Mouse (Mus musculus) heart, adult 2 months (tissue): Measurements from ENCODE around the gene Tmem14a. TPM values are rescaled to one million over a fixed set of nuclear protein-coding genes. Genes with fewer than 3 reads are reported as not detected.
"Not testable (repeated sequence)": the region's sequence is repeated elsewhere in the genome, so short reads cannot be mapped to it uniquely, and the experiment has no call there.

ENCODE experiments used
- DNase-seq, 2 experiments: peaks; one replicate each; pipeline ENCODE4 v3.0.0; 2021
- H3K27ac ChIP-seq: fragments of 200-600 bp; 2 replicates; pipeline ENCODE4 v1.8.1; 2022
- H3K27me3 ChIP-seq: fragments of 200-500 bp; 2 replicates; pipeline ENCODE4 v1.6.1; 2012; ENCODE audit warnings: mild to moderate bottlenecking, low read length, inconsistent platforms, mixed read lengths; ENCODE audit not compliant: control insufficient read depth, insufficient read depth
- H3K36me3 ChIP-seq: fragments of 200-500 bp; 2 replicates; pipeline ENCODE4 v1.6.1; 2012; ENCODE audit warnings: low read length, inconsistent platforms; ENCODE audit not compliant: control insufficient read depth, insufficient read depth
- H3K4me1 ChIP-seq: fragments of 200-500 bp; 2 replicates; pipeline ENCODE4 v1.6.1; 2011; ENCODE audit warnings: low read length; ENCODE audit not compliant: control insufficient read depth, insufficient read depth
- H3K4me3 ChIP-seq: fragments of 200-600 bp; 2 replicates; pipeline ENCODE4 v1.8.1; 2022
- H3K79me2 ChIP-seq: fragments of 200-500 bp; replicated peaks from 2 replicates; pipeline ENCODE4 v1.6.1; 2012; ENCODE audit warnings: mild to moderate bottlenecking, inconsistent platforms, low read length, moderate library complexity, mixed read lengths; ENCODE audit not compliant: control insufficient read depth, insufficient read depth
- H3K9ac ChIP-seq: fragments of 200-500 bp; 2 replicates; pipeline ENCODE4 v1.6.1; 2012; ENCODE audit warnings: low read depth, mild to moderate bottlenecking, control low read depth, inconsistent platforms, low read length, mixed read lengths
- CTCF ChIP-seq: fragments of 200-600 bp; IDR thresholded peaks from 2 replicates; pipeline ENCODE4 v1.8.1; 2022; ENCODE audit warnings: antibody characterized with exemption, mild to moderate bottlenecking, moderate library complexity
- EP300 ChIP-seq: fragments of 200-500 bp; IDR thresholded peaks from 2 replicates; pipeline ENCODE4 v1.6.1; 2011; ENCODE audit warnings: low read depth, low read length, control low read depth; ENCODE audit not compliant: insufficient read depth
- POLR2A ChIP-seq: fragments of 200-500 bp; IDR thresholded peaks from 2 replicates; pipeline ENCODE4 v1.6.1; 2011; ENCODE audit warnings: mild to moderate bottlenecking, low read depth, low read length, control low read depth; ENCODE audit not compliant: insufficient read depth
- WGBS: fragments of 180-500 bp; shearing (Covaris S2); methylation state at CpG from one replicate; pipeline ENCODE4 v1.1.7; 2018; 5-methylcytosine and 5-hydroxymethylcytosine counted together
- intact Hi-C: fragments of 180-260 bp; cut with DNase I; formaldehyde crosslinking; loops from one replicate; pipeline ENCODE4 v1.15.1; 2025
- polyA plus RNA-seq: library from polyadenylated mRNA; depleted of rRNA; stranded (reverse); fragments of >200 nt; gene quantifications from 2 replicates; pipeline ENCODE4 v1.2.3, GENCODE M21; 2012
- total RNA-seq, 2 experiments: library from RNA; stranded (reverse); gene quantifications; 2 replicates each; pipeline ENCODE4 v1.2.3; 2021

Gene Tmem14a
- total and polyA plus RNA-seq, 3 experiments = 2.3 to 3.0 (median 2.8) TPM

GRCm38 (mm10) chr1:21253303-21253650, 34.9 kb downstream of the Tmem14a start:
- Histone ChIP-seq H3K36me3 (no peaks in the 10 kb centered on the region), H3K9ac (no peak overlapping the region), H3K27me3 (no peaks in the 10 kb centered on the region; the same call in 1 of the 2 replicates), H3K27ac (no peak overlapping the region), H3K4me1 (no peaks in the 10 kb centered on the region), H3K79me2 (no peaks in the 10 kb centered on the region), H3K4me3 (no peak overlapping the region)
- intact Hi-C loops = no loop called here
- 59% methylated on average over 1 of the region's 1 CpGs for WGBS
- TF ChIP-seq POLR2A (no peak), CTCF (no peak), EP300 (no peak)
- no peak for DNase-seq

DNA sequence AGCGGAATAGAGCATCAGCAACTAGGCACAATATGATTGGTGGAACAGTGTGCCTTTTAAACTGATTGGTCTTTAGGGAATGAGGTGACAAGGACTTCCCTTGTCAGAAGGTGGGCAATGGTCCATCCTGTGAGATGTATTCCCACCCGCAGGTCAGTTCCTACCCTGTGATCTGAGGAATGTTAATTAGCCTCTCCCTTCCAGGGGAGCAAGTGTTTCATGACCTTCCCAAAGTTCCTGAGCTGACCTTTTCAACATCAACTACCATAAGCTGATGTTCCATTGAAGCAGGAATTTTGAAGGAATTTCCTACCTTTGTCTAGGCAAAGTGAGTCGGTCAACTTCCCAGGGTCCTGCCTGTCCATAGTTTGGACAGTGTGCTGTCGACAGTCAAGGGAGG, 35.5 kb downstream of the Tmem14a start:
- no peak overlapping the region for H3K27ac ChIP-seq
- H3K79me2 ChIP-seq = no peaks in the 10 kb centered on the region
- no peak overlapping the region for H3K4me3 ChIP-seq
- no peak for TF ChIP-seq CTCF
- no peak for TF ChIP-seq EP300
- TF ChIP-seq POLR2A = no peak
- 58% methylated on average over 4 of the region's 4 CpGs for WGBS
- H3K4me1 ChIP-seq = no peaks in the 10 kb centered on the region
- no peaks in the 10 kb centered on the region for H3K36me3 ChIP-seq
- no peak overlapping the region for H3K9ac ChIP-seq
- intact Hi-C loops = no loop called here
- no peak for DNase-seq
- H3K27me3 ChIP-seq = no peaks in the 10 kb centered on the region; the same call in 1 of the 2 replicates

- Histone ChIP-seq H3K27me3 (no peaks in the 10 kb centered on the region; the same call in 1 of the 2 replicates), H3K9ac (no peak overlapping the region), H3K36me3 (no peaks in the 10 kb centered on the region), H3K27ac (no peak overlapping the region), H3K4me1 (no peaks in the 10 kb centered on the region), H3K79me2 (no peaks in the 10 kb centered on the region), H3K4me3 (no peak overlapping the region)
- intact Hi-C loops = no loop called here
- DNase-seq = no peak
- TF ChIP-seq CTCF (no peak), EP300 (no peak), POLR2A (no peak)
- 90% methylated on average over 7 of the region's 7 CpGs for WGBS
Measured at GRCm38 (mm10) chr1:21255625-21256345, 37.4 kb downstream of the Tmem14a start.

GRCm38 (mm10) chr1:21256391-21256790, 38.0 kb downstream of the Tmem14a start:
- Histone ChIP-seq H3K4me1 (no peaks in the 10 kb centered on the region), H3K4me3 (no peak overlapping the region), H3K79me2 (no peaks in the 10 kb centered on the region), H3K9ac (no peak overlapping the region), H3K27ac (no peak overlapping the region), H3K27me3 (no peaks in the 10 kb centered on the region; the same call in 1 of the 2 replicates), H3K36me3 (no peaks in the 10 kb centered on the region)
- TF ChIP-seq EP300 (no peak), CTCF (no peak), POLR2A (no peak)
- intact Hi-C loops = no loop called here
- DNase-seq = no peak
- WGBS = 60% methylated on average over 3 of the region's 3 CpGs

DNA sequence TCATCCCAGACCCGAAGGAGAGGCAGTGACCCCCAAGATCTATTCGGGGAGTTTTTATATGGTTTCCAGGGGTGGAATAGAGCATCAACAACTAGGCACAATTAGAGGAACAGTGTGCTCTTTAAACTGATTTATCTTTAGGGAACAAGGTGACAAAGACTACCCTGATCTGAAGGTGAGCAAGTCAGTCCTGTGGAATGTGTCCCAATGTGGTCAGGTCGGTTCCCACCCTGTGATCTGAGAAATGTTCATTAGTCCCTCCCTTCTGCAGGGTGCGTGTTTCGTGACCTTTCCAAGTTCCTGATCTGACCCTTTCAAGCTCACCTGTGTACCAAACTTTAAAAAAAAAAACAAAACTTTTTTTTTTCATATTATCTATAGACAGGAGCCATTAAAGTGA, 38.5 kb downstream of the Tmem14a start:
- no peak overlapping the region for H3K4me3 ChIP-seq
- no peaks in the 10 kb centered on the region for H3K79me2 ChIP-seq
- intact Hi-C loops = no loop called here
- H3K27me3 ChIP-seq = no peaks in the 10 kb centered on the region; the same call in 1 of the 2 replicates
- H3K27ac ChIP-seq = no peak overlapping the region
- 73% methylated on average over 5 of the region's 5 CpGs for WGBS
- no peak for DNase-seq
- TF ChIP-seq CTCF (no peak), POLR2A (no peak), EP300 (no peak)
- H3K9ac ChIP-seq = no peak overlapping the region
- no peaks in the 10 kb centered on the region for H3K36me3 ChIP-seq
- no peaks in the 10 kb centered on the region for H3K4me1 ChIP-seq

- not testable (repeated sequence) for H3K27ac ChIP-seq, DNase-seq, H3K4me1 ChIP-seq, H3K36me3 ChIP-seq, H3K4me3 ChIP-seq, H3K27me3 ChIP-seq, H3K9ac ChIP-seq, H3K79me2 ChIP-seq
- WGBS = 83% methylated on average over 8 of the region's 8 CpGs
- intact Hi-C loops = loop anchor here (10.0 kb wide), 1 partner anchor 315 kb away; no protein-coding TSS in a partner anchor
Measured at GRCm38 (mm10) chr1:21259981-21260380, 41.6 kb downstream of the Tmem14a start.
